Mouse (Mus musculus) forebrain, embryonic 13.5 days (tissue): ENCODE measurements around the gene Trim10. TPM values are rescaled to one million over a fixed set of nuclear protein-coding genes. Genes with fewer than 3 reads are reported as not detected.

Source experiments
- ATAC-seq: fragments of 200-750 bp; cut with Nextera tagmentation; 2 replicates; pipeline ENCODE4 v1.8.0; 2017
- H3K27ac ChIP-seq: fragments of 300-500 bp; sonication (generic); 2 replicates; pipeline ENCODE4 v1.5.1; 2015; ENCODE audit warnings: inconsistent platforms, mild to moderate bottlenecking, moderate library complexity
- H3K27me3 ChIP-seq: fragments of 300-500 bp; sonication (generic); 2 replicates; pipeline ENCODE4 v1.6.1; 2015; ENCODE audit warnings: mild to moderate bottlenecking, inconsistent platforms
- H3K36me3 ChIP-seq: fragments of 300-500 bp; sonication (generic); 2 replicates; pipeline ENCODE4 v1.6.1; 2015; ENCODE audit warnings: mild to moderate bottlenecking, inconsistent platforms; ENCODE audit not compliant: poor library complexity, severe bottlenecking
- H3K4me1 ChIP-seq: fragments of 300-500 bp; sonication (generic); 2 replicates; pipeline ENCODE4 v1.6.1; 2015; ENCODE audit warnings: inconsistent platforms
- H3K4me2 ChIP-seq: fragments of 300-500 bp; sonication (generic); 2 replicates; pipeline ENCODE4 v1.6.1; 2015; ENCODE audit warnings: inconsistent platforms, mild to moderate bottlenecking, moderate library complexity
- H3K4me3 ChIP-seq: fragments of 300-500 bp; sonication (generic); 2 replicates; pipeline ENCODE4 v1.5.1; 2015; ENCODE audit warnings: mild to moderate bottlenecking, inconsistent platforms
- H3K9ac ChIP-seq: fragments of 300-500 bp; sonication (generic); 2 replicates; pipeline ENCODE4 v1.6.1; 2015; ENCODE audit warnings: mild to moderate bottlenecking, inconsistent platforms
- H3K9me3 ChIP-seq: fragments of 300-500 bp; sonication (generic); replicated peaks from 2 replicates; pipeline ENCODE4 v1.6.1; 2016; ENCODE audit warnings: inconsistent platforms
- WGBS: fragments of 180-500 bp; shearing (Covaris S2); methylation state at CpG from one replicate; pipeline ENCODE4 v1.1.7; 2015; 5-methylcytosine and 5-hydroxymethylcytosine counted together
- polyA plus RNA-seq: library from polyadenylated mRNA; unstranded; fragments of >200 nt; fragmentation: Nextera tagmentation; extraction: Ambion mirVana; gene quantifications from 2 replicates; pipeline ENCODE4 v1.2.1, GENCODE M21; 2015

Gene Trim10
- polyA plus RNA-seq, 1 experiment from 2014 or later = 1.2 TPM

- Histone ChIP-seq H3K4me3 (no peak overlapping the region), H3K36me3 (no peaks in the 10 kb centered on the region), H3K27ac (no peak overlapping the region), H3K9ac (no peak overlapping the region), H3K27me3 (no peaks in the 10 kb centered on the region), H3K4me1 (peaks cover 16% of the 10 kb centered on the region), H3K9me3 (no peaks in the 10 kb centered on the region), H3K4me2 (no peak overlapping the region)
- ATAC-seq = no peak
Observed at GRCm38 (mm10) chr17:36840961-36841445, 28.4 kb upstream of the Trim10 start.

DNA sequence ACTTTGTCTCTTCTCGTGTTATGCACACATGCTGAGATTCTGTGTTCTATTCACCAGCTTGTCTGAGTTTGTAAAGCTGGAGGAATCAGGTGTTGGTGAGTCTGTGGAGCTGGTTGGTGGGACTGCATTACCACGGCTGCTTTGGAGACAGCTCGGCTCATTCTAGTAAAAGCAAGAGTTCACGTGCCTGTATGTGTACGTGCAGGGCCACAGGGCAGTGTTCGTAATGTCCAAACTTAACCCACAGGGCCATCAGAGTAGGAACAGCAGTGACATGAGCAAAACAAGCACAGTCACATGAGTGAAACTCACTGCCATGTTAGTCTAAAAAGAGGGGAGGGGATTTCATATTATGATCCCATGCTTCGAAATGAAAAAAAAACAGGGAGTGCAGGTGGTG lies 25.7 kb upstream of the Trim10 start:
- no peak for ATAC-seq
- H3K4me2 ChIP-seq = no peak overlapping the region
- no peaks in the 10 kb centered on the region for H3K9me3 ChIP-seq
- no peak overlapping the region for H3K4me3 ChIP-seq
- no peaks in the 10 kb centered on the region for H3K27me3 ChIP-seq
- H3K36me3 ChIP-seq = no peaks in the 10 kb centered on the region
- no peak overlapping the region for H3K9ac ChIP-seq
- H3K4me1 ChIP-seq = no peaks in the 10 kb centered on the region
- WGBS = 83% methylated on average over 7 of the region's 7 CpGs
- no peak overlapping the region for H3K27ac ChIP-seq

DNA sequence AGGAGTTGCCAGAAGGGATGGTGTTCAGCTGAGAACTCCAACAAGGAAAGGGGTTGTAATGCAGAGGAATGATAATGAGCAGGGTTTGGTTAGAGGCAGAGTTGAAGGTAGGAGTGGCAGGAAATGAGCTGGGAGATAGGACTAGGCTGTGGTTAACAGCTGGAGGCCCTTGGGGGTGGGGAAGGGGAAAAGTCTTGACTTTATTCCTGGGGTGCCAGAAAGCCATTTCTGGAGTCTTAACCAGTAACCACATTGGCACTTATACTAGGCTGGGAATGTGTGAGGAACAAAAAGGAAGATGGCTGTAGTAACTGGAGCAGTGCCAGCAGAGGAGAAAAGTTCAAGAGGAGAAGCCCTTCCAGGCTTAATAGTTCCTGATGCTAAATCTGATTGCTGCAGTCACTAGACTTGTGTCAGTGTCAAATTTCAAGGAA lies 25.1 kb upstream of the Trim10 start:
- Histone ChIP-seq H3K4me3 (no peak overlapping the region), H3K27ac (no peak overlapping the region), H3K36me3 (no peaks in the 10 kb centered on the region), H3K27me3 (no peaks in the 10 kb centered on the region), H3K4me2 (no peak overlapping the region), H3K9ac (no peak overlapping the region), H3K9me3 (no peaks in the 10 kb centered on the region), H3K4me1 (no peaks in the 10 kb centered on the region)
- ATAC-seq = no peak

DNA sequence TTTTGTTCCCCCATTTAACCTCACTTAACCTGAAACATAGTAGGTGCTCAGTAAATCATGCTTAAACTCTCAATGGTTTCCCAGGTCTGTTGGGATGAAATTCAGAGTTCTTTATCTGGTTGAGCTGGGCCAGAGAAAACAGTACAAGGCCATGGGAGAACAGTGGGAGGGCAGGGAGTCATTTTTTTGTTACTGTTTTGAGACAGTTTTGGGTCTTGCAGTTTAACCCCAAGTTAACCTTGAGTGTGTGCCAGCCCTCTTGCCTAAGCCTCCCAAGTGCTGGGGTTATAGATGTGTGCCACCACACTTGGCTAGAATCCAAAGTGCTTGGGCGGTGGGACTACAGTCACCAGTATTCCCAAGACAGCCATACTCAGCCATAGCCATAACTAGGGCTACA lies 24.6 kb upstream of the Trim10 start:
- ATAC-seq = no peak

GRCm38 (mm10) chr17:36848911-36849310 lies 20.5 kb upstream of the Trim10 start:
- no peak overlapping the region for H3K27ac ChIP-seq
- peaks cover 34% of the 10 kb centered on the region for H3K36me3 ChIP-seq
- no peak overlapping the region for H3K4me2 ChIP-seq
- 0 out of 2 replicates have a peak, but pooled peaks cover 4% of the 10 kb centered on the region for H3K4me1 ChIP-seq
- no peak overlapping the region for H3K9ac ChIP-seq
- WGBS = 84% methylated on average over 5 of the region's 5 CpGs
- no peaks in the 10 kb centered on the region for H3K9me3 ChIP-seq
- no peak for ATAC-seq
- H3K27me3 ChIP-seq = no peaks in the 10 kb centered on the region
- no peak overlapping the region for H3K4me3 ChIP-seq

More for the DNA sequence above, 24.6 kb upstream of the Trim10 start:
- Histone ChIP-seq H3K27ac (no peak overlapping the region), H3K36me3 (no peaks in the 10 kb centered on the region), H3K27me3 (no peaks in the 10 kb centered on the region), H3K9me3 (no peaks in the 10 kb centered on the region), H3K4me3 (no peak overlapping the region), H3K4me2 (no peak overlapping the region), H3K9ac (no peak overlapping the region), H3K4me1 (no peaks in the 10 kb centered on the region)
- WGBS = 84% methylated on average over 1 of the region's 1 CpGs

GRCm38 (mm10) chr17:36849992-36850391 lies 19.4 kb upstream of the Trim10 start:
- no peak overlapping the region for H3K9ac ChIP-seq
- H3K4me2 ChIP-seq = no peak overlapping the region
- peaks cover 44% of the 10 kb centered on the region for H3K36me3 ChIP-seq
- 92% methylated on average over 2 of the region's 2 CpGs for WGBS
- H3K27me3 ChIP-seq = no peaks in the 10 kb centered on the region
- no peak for ATAC-seq
- 0 out of 2 replicates have a peak, but pooled peaks cover 4% of the 10 kb centered on the region for H3K4me1 ChIP-seq
- H3K4me3 ChIP-seq = no peak overlapping the region
- no peaks in the 10 kb centered on the region for H3K9me3 ChIP-seq
- no peak overlapping the region for H3K27ac ChIP-seq

GRCm38 (mm10) chr17:36851200-36851599 lies 18.2 kb upstream of the Trim10 start:
- no peak for ATAC-seq
- Histone ChIP-seq H3K36me3 (peaks cover 54% of the 10 kb centered on the region), H3K27ac (no peak overlapping the region), H3K27me3 (no peaks in the 10 kb centered on the region), H3K4me2 (no peak overlapping the region), H3K9me3 (no peaks in the 10 kb centered on the region), H3K9ac (no peak overlapping the region), H3K4me1 (0 out of 2 replicates have a peak, but pooled peaks cover 4% of the 10 kb centered on the region), H3K4me3 (no peak overlapping the region)
- whole genome bisulfite sequencing = 86% methylated on average over 5 of the region's 5 CpGs

GRCm38 (mm10) chr17:36851627-36852026 lies 17.7 kb upstream of the Trim10 start:
- no peaks in the 10 kb centered on the region for H3K27me3 ChIP-seq
- no peak overlapping the region for H3K27ac ChIP-seq
- H3K36me3 ChIP-seq = peaks cover 58% of the 10 kb centered on the region
- no peak overlapping the region for H3K4me3 ChIP-seq
- H3K4me1 ChIP-seq = 0 out of 2 replicates have a peak, but pooled peaks cover 4% of the 10 kb centered on the region
- 90% methylated on average over 5 of the region's 5 CpGs for WGBS
- ATAC-seq = no peak
- H3K9ac ChIP-seq = no peak overlapping the region
- H3K4me2 ChIP-seq = no peak overlapping the region
- no peaks in the 10 kb centered on the region for H3K9me3 ChIP-seq

DNA sequence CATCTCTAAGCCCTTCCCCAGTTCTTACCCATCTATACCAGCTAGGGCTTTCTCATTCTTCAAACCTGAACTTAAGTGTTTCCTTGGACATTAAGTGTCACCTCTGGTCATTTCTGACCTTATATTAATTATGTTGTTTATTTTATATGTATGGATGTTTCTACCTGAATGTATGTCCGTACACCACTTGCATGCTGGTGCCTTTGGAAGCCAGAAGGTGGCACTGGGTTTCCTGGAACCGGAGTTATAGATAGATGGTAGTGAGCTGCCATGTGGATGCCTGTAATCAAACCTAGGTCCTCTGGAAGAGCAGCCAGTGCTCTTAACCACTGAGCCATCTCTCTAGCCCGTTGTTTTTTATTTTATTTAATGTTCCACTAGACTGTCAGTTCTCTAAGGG lies 13.9 kb upstream of the Trim10 start:
- Histone ChIP-seq H3K4me3 (no peak overlapping the region), H3K27ac (no peak overlapping the region), H3K27me3 (no peaks in the 10 kb centered on the region), H3K9me3 (no peaks in the 10 kb centered on the region), H3K4me1 (0 out of 2 replicates have a peak, but pooled peaks cover 4% of the 10 kb centered on the region), H3K36me3 (peaks cover 94% of the 10 kb centered on the region), H3K9ac (no peak overlapping the region), H3K4me2 (no peak overlapping the region)
- WGBS = 93% methylated on average over 3 of the region's 3 CpGs
- no peak for ATAC-seq

DNA sequence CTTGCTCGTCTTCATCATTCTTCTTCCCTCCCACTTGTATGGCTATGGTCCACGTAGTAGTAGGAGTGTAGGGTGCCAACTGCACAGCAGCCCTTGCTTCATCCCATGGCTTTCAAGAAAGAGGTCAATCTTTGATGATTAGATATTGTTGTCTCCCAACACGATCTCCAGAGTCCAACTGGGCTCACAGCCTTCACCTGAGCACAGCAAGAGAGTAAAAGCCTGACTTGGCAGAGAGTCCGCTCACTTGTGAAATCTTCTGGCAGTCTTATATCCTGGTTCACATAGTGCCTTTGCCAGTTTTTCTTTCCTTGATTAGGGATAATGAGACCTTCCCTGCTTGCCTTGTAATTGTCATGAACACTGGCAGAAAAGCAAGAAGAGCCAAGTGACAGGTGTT lies 13.1 kb upstream of the Trim10 start:
- Histone ChIP-seq H3K27ac (no peak overlapping the region), H3K4me3 (no peak overlapping the region), H3K9me3 (no peaks in the 10 kb centered on the region), H3K4me2 (no peak overlapping the region), H3K4me1 (no peaks in the 10 kb centered on the region), H3K36me3 (peaks cover 87% of the 10 kb centered on the region), H3K27me3 (no peaks in the 10 kb centered on the region), H3K9ac (no peak overlapping the region)
- ATAC-seq = no peak
- 90% methylated on average over 4 of the region's 4 CpGs for WGBS

DNA sequence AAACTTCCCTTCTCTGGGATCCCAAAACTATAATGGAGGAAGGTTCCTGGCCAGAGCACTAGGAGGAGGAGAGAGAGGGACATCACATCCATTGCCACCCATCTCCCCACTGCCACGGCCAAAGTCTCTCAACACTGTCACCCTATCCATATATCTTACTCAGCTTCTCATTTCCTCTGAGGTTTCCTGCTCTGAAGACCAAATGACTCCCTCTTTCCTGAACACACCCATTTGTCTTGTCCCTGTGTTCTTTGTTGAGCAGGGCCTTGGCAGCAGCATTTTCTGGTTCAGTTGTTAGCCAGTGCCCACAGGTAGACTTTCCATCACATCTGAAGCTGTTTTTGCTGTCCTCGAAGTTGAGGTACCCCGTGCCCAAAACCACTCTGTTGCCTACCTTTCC lies 11.2 kb upstream of the Trim10 start:
- H3K4me1 ChIP-seq = no peaks in the 10 kb centered on the region
- no peak overlapping the region for H3K9ac ChIP-seq
- peaks cover 68% of the 10 kb centered on the region for H3K36me3 ChIP-seq
- 93% methylated on average over 3 of the region's 3 CpGs for WGBS
- H3K4me3 ChIP-seq = no peak overlapping the region
- no peak overlapping the region for H3K27ac ChIP-seq
- H3K27me3 ChIP-seq = no peaks in the 10 kb centered on the region
- ATAC-seq = no peak
- H3K4me2 ChIP-seq = no peak overlapping the region
- H3K9me3 ChIP-seq = no peaks in the 10 kb centered on the region

DNA sequence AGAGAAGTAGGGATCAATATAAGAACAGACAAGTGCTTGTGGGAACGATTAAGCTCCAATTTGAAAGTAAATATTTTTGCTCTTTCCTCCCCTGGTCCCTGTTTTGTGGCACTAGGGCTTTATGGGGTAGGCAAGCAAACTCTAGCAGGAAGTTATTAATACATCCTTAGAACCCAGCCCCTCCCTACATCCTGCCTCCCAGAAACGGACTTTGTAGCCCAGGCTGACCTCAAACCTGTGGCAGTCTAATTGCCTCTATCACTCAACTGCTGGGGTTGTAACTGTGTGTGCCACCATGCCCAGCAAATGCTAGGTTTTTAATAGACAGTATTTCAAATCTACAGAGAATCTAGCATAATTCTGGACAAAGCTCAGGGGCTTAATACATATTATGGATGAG lies 7.7 kb upstream of the Trim10 start:
- H3K9ac ChIP-seq = no peak overlapping the region
- no peak overlapping the region for H3K4me2 ChIP-seq
- H3K27me3 ChIP-seq = peaks cover 7% of the 10 kb centered on the region
- no peak overlapping the region for H3K4me3 ChIP-seq
- no peaks in the 10 kb centered on the region for H3K9me3 ChIP-seq
- ATAC-seq = no peak
- peaks cover 2% of the 10 kb centered on the region; the same call in 1 of the 2 replicates for H3K4me1 ChIP-seq
- WGBS = 71% methylated on average over 2 of the region's 2 CpGs
- no peak overlapping the region for H3K27ac ChIP-seq
- peaks cover 36% of the 10 kb centered on the region for H3K36me3 ChIP-seq
